Mouse (Mus musculus): ENCODE measurements around the gene Mtx1. TPM values are rescaled to one million over a fixed set of nuclear protein-coding genes. Genes with fewer than 3 reads are reported as not detected.

The Mtx1 gene
- polyA plus RNA-seq, 1 experiment from 2014 or later: 231 TPM

- no peaks in the 10 kb centered on the region; the same call in 1 of the 2 replicates for H3K36me3 ChIP-seq (ENCODE audit: control insufficient read depth, insufficient read depth, low read length)
- no peaks in the 10 kb centered on the region for H3K9me3 ChIP-seq (ENCODE audit: control insufficient read depth, low read length)
- peak overlapping the region; percentile 55 for H3K27ac ChIP-seq (replicated peaks; ENCODE audit: low read depth, low read length)
- WGBS: 3% methylated on average over 41 of the region's 41 CpGs
- DNase-seq (ENCODE audit: low spot score): peak; percentile 93
- peak overlapping the region; percentile 92 for H3K4me2 ChIP-seq (ENCODE audit: low read depth, severe bottlenecking)
- H3K4me1 ChIP-seq (ENCODE audit: control insufficient read depth, insufficient read depth, low read length): peaks cover 24% of the 10 kb centered on the region
- ATAC-seq (ENCODE audit: insufficient number of reproducible peaks, low FRiP score, low TSS enrichment, low read depth): peak; percentile 81
- H3K4me3 ChIP-seq (ENCODE audit: low read depth, low read length): peak overlapping the region; percentile 44
- H3K9ac ChIP-seq (ENCODE audit: low read length): peak overlapping the region; percentile 62
- H3K27me3 ChIP-seq (ENCODE audit: control insufficient read depth, insufficient read depth, low read length): 0 out of 2 replicates have a peak, but pooled peaks cover 2% of the 10 kb centered on the region
Observed at GRCm38 (mm10) chr3:89227307-89228179, 655 bp upstream of the Mtx1 start.

- Histone ChIP-seq H3K4me1 (ENCODE audit: control insufficient read depth, insufficient read depth, low read length) (peaks cover 24% of the 10 kb centered on the region), H3K36me3 (ENCODE audit: control insufficient read depth, insufficient read depth, low read length) (no peaks in the 10 kb centered on the region; the same call in 1 of the 2 replicates), H3K27ac (replicated peaks; ENCODE audit: low read depth, low read length) (no peak overlapping the region), H3K9ac (ENCODE audit: low read length) (peak overlapping the region; percentile 14; the same call in 1 of the 2 replicates), H3K4me2 (ENCODE audit: low read depth, severe bottlenecking) (peak overlapping the region; percentile 92), H3K27me3 (ENCODE audit: control insufficient read depth, insufficient read depth, low read length) (0 out of 2 replicates have a peak, but pooled peaks cover 2% of the 10 kb centered on the region), H3K9me3 (ENCODE audit: control insufficient read depth, low read length) (no peaks in the 10 kb centered on the region), H3K4me3 (ENCODE audit: low read depth, low read length) (peak overlapping the region; percentile 44)
- no peak for DNase-seq (ENCODE audit: low spot score)
- no peak for ATAC-seq (ENCODE audit: insufficient number of reproducible peaks, low FRiP score, low TSS enrichment, low read depth)
- 19% methylated on average over 11 of the region's 11 CpGs for WGBS
Observed at GRCm38 (mm10) chr3:89226361-89226760, 527 bp downstream of the Mtx1 start.

GRCm38 (mm10) chr3:89225918-89226317 is 970 bp downstream of the Mtx1 start:
- 36% methylated on average over 4 of the region's 4 CpGs for WGBS
- H3K27me3 ChIP-seq (ENCODE audit: control insufficient read depth, insufficient read depth, low read length): 0 out of 2 replicates have a peak, but pooled peaks cover 2% of the 10 kb centered on the region
- H3K9me3 ChIP-seq (ENCODE audit: control insufficient read depth, low read length): no peaks in the 10 kb centered on the region

DNA sequence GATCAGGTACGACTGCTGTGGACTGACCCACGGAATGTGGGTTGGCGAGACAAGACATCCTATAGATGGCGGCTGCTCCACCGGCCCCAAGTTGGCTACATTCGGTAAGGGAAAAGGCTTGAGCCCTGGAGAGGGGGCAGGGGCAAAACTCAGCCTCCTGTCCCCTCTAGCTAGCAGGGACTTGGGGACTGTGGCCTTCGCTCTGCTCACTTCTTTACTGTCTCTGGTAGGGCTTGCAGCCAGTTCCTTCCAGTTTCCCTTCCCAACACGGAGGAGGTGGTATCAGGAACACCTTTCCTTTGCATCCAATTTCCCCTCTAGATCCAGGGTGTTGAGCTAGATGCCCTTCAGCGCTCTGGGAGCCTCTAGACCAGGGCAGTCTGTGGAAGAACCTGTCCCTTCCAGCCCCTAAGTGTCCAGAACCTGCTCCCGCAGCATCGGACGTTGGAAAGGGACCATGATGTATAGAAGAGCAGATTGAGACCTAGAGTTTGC is 1.5 kb downstream of the Mtx1 start:
- Histone ChIP-seq H3K27me3 (ENCODE audit: control insufficient read depth, insufficient read depth, low read length) (0 out of 2 replicates have a peak, but pooled peaks cover 2% of the 10 kb centered on the region), H3K36me3 (ENCODE audit: control insufficient read depth, insufficient read depth, low read length) (no peaks in the 10 kb centered on the region; the same call in 1 of the 2 replicates), H3K4me1 (ENCODE audit: control insufficient read depth, insufficient read depth, low read length) (peaks cover 24% of the 10 kb centered on the region), H3K9ac (ENCODE audit: low read length) (peak overlapping the region; percentile 27; the same call in 1 of the 2 replicates), H3K4me2 (ENCODE audit: low read depth, severe bottlenecking) (peak overlapping the region; percentile 92; the same call in 1 of the 2 replicates), H3K27ac (replicated peaks; ENCODE audit: low read depth, low read length) (0 out of 2 replicates have a peak overlapping the region, but pooled peaks have one; percentile 21), H3K4me3 (ENCODE audit: low read depth, low read length) (peak overlapping the region; percentile 44; the same call in 1 of the 2 replicates), H3K9me3 (ENCODE audit: control insufficient read depth, low read length) (no peaks in the 10 kb centered on the region)
- 65% methylated on average over 12 of the region's 12 CpGs for WGBS
- DNase-seq (ENCODE audit: low spot score) (no peak), ATAC-seq (ENCODE audit: insufficient number of reproducible peaks, low FRiP score, low TSS enrichment, low read depth) (no peak)

More at GRCm38 (mm10) chr3:89225918-89226317, 970 bp downstream of the Mtx1 start:
- Histone ChIP-seq H3K36me3 (ENCODE audit: control insufficient read depth, insufficient read depth, low read length) (no peaks in the 10 kb centered on the region; the same call in 1 of the 2 replicates), H3K27ac (replicated peaks; ENCODE audit: low read depth, low read length) (no peak overlapping the region), H3K9ac (ENCODE audit: low read length) (no peak overlapping the region), H3K4me3 (ENCODE audit: low read depth, low read length) (peak overlapping the region; percentile 44), H3K4me1 (ENCODE audit: control insufficient read depth, insufficient read depth, low read length) (peaks cover 24% of the 10 kb centered on the region), H3K4me2 (ENCODE audit: low read depth, severe bottlenecking) (peak overlapping the region; percentile 92)
- DNase-seq (ENCODE audit: low spot score) (peak; percentile 27), ATAC-seq (ENCODE audit: insufficient number of reproducible peaks, low FRiP score, low TSS enrichment, low read depth) (no peak)

DNA sequence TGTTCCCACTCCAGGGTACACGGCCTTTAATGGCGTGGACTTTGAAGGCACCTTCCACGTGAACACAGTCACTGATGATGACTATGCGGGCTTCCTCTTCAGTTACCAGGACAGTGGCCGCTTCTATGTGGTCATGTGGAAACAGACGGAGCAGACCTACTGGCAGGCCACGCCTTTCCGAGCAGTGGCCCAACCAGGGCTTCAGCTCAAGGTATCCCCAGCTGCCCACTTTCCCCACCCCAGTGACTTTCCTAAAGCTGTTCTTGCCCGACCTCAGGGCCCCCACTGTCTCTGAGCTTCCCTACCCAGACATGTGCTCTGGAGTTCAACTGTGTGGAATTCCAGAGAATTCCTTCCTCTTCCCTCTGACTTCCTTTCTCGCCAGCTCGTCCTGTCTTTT is 2.1 kb downstream of the Mtx1 start:
- peaks cover 24% of the 10 kb centered on the region for H3K4me1 ChIP-seq (ENCODE audit: control insufficient read depth, insufficient read depth, low read length)
- WGBS: 84% methylated on average over 11 of the region's 11 CpGs
- H3K9me3 ChIP-seq (ENCODE audit: control insufficient read depth, low read length): no peaks in the 10 kb centered on the region
- H3K36me3 ChIP-seq (ENCODE audit: control insufficient read depth, insufficient read depth, low read length): no peaks in the 10 kb centered on the region; the same call in 1 of the 2 replicates
- H3K4me3 ChIP-seq (ENCODE audit: low read depth, low read length): no peak overlapping the region
- H3K27me3 ChIP-seq (ENCODE audit: control insufficient read depth, insufficient read depth, low read length): no peaks in the 10 kb centered on the region
- H3K27ac ChIP-seq (replicated peaks; ENCODE audit: low read depth, low read length): no peak overlapping the region
- H3K4me2 ChIP-seq (ENCODE audit: low read depth, severe bottlenecking): no peak overlapping the region
- ATAC-seq (ENCODE audit: insufficient number of reproducible peaks, low FRiP score, low TSS enrichment, low read depth) (no peak), DNase-seq (ENCODE audit: low spot score) (no peak)
- H3K9ac ChIP-seq (ENCODE audit: low read length): no peak overlapping the region

- Histone ChIP-seq H3K4me1 (ENCODE audit: control insufficient read depth, insufficient read depth, low read length) (peaks cover 10% of the 10 kb centered on the region), H3K4me3 (ENCODE audit: low read depth, low read length) (no peak overlapping the region), H3K27me3 (ENCODE audit: control insufficient read depth, insufficient read depth, low read length) (no peaks in the 10 kb centered on the region), H3K36me3 (ENCODE audit: control insufficient read depth, insufficient read depth, low read length) (no peaks in the 10 kb centered on the region; the same call in 1 of the 2 replicates), H3K4me2 (ENCODE audit: low read depth, severe bottlenecking) (no peak overlapping the region), H3K9me3 (ENCODE audit: control insufficient read depth, low read length) (no peaks in the 10 kb centered on the region), H3K27ac (replicated peaks; ENCODE audit: low read depth, low read length) (no peak overlapping the region), H3K9ac (ENCODE audit: low read length) (0 out of 2 replicates have a peak overlapping the region, but pooled peaks have one; percentile 2)
- ATAC-seq (ENCODE audit: insufficient number of reproducible peaks, low FRiP score, low TSS enrichment, low read depth) (no peak), DNase-seq (ENCODE audit: low spot score) (no peak)
- 45% methylated on average over 5 of the region's 5 CpGs for WGBS
Observed at GRCm38 (mm10) chr3:89221167-89221566, 5.7 kb downstream of the Mtx1 start.

GRCm38 (mm10) chr3:89219546-89219945 is 7.3 kb downstream of the Mtx1 start:
- 0 out of 2 replicates have a peak overlapping the region, but pooled peaks have one; percentile 22 for H3K9ac ChIP-seq (ENCODE audit: low read length)

DNA sequence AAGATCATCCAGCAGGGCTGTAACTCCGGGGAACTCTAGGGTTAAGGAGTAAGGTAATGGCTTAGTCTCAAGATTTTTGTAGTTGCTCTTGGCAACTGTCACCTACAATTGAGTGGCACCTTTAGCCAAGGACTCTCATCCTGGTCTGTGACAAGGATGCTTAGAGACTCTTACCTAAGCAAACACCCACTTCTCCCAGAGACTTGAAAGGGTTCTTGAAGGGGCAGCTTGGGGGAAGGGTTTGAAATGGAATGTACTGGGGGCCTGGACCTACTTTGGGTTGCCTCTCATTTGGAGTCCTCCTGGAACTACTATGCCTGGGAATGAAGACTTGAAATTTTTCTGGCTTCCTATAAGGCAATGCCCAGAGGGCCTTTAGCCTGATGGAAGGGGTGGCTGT is 8.6 kb downstream of the Mtx1 start:
- Histone ChIP-seq H3K27ac (replicated peaks; ENCODE audit: low read depth, low read length) (no peak overlapping the region), H3K4me2 (ENCODE audit: low read depth, severe bottlenecking) (no peak overlapping the region), H3K9ac (ENCODE audit: low read length) (no peak overlapping the region), H3K36me3 (ENCODE audit: control insufficient read depth, insufficient read depth, low read length) (no peaks in the 10 kb centered on the region), H3K27me3 (ENCODE audit: control insufficient read depth, insufficient read depth, low read length) (no peaks in the 10 kb centered on the region), H3K9me3 (ENCODE audit: control insufficient read depth, low read length) (no peaks in the 10 kb centered on the region), H3K4me3 (ENCODE audit: low read depth, low read length) (no peak overlapping the region), H3K4me1 (ENCODE audit: control insufficient read depth, insufficient read depth, low read length) (peaks cover 7% of the 10 kb centered on the region)
- WGBS: 86% methylated on average over 1 of the region's 1 CpGs
- ATAC-seq (ENCODE audit: insufficient number of reproducible peaks, low FRiP score, low TSS enrichment, low read depth) (no peak), DNase-seq (ENCODE audit: low spot score) (no peak)

More at GRCm38 (mm10) chr3:89219546-89219945, 7.3 kb downstream of the Mtx1 start:
- H3K4me1 ChIP-seq (ENCODE audit: control insufficient read depth, insufficient read depth, low read length): peaks cover 7% of the 10 kb centered on the region
- H3K9me3 ChIP-seq (ENCODE audit: control insufficient read depth, low read length): no peaks in the 10 kb centered on the region
- ATAC-seq (ENCODE audit: insufficient number of reproducible peaks, low FRiP score, low TSS enrichment, low read depth) (no peak), DNase-seq (ENCODE audit: low spot score) (no peak)
- H3K27ac ChIP-seq (replicated peaks; ENCODE audit: low read depth, low read length): no peak overlapping the region
- no peaks in the 10 kb centered on the region for H3K27me3 ChIP-seq (ENCODE audit: control insufficient read depth, insufficient read depth, low read length)
- H3K36me3 ChIP-seq (ENCODE audit: control insufficient read depth, insufficient read depth, low read length): no peaks in the 10 kb centered on the region; the same call in 1 of the 2 replicates
- no peak overlapping the region for H3K4me3 ChIP-seq (ENCODE audit: low read depth, low read length)
- H3K4me2 ChIP-seq (ENCODE audit: low read depth, severe bottlenecking): no peak overlapping the region
- 37% methylated on average over 8 of the region's 8 CpGs for WGBS
